Mouse (Mus musculus) intestine, embryonic 16.5 days (tissue): ENCODE results near the gene Zfp933. TPM values are rescaled to one million over a fixed set of nuclear protein-coding genes. Genes with fewer than 3 reads are reported as not detected.
A peak's percentile ranks its signal among the peaks of the same experiment; 100 is the strongest.

Experiments
- ATAC-seq: fragments of 200-750 bp; cut with Nextera tagmentation; 2 replicates; pipeline ENCODE4 v1.8.0; 2017; ENCODE audit warnings: moderate TSS enrichment, moderate library complexity
- H3K27ac ChIP-seq: fragments of 300-500 bp; sonication (generic); 2 replicates; pipeline ENCODE4 v1.5.1; 2014; ENCODE audit warnings: mild to moderate bottlenecking, low read length
- H3K27me3 ChIP-seq: fragments of 300-500 bp; sonication (generic); replicated peaks from 2 replicates; pipeline ENCODE4 v1.6.1; 2014; ENCODE audit warnings: low read length, control low read depth, mixed read lengths; ENCODE audit not compliant: control insufficient read depth, insufficient read depth
- H3K36me3 ChIP-seq: fragments of 300-500 bp; sonication (generic); 2 replicates; pipeline ENCODE4 v1.6.1; 2014; ENCODE audit warnings: low read length, control low read depth; ENCODE audit not compliant: control insufficient read depth, insufficient read depth
- H3K4me1 ChIP-seq: fragments of 300-500 bp; sonication (generic); 2 replicates; pipeline ENCODE4 v1.6.1; 2014; ENCODE audit warnings: low read length, control low read depth, mixed read lengths; ENCODE audit not compliant: control insufficient read depth, insufficient read depth
- H3K4me2 ChIP-seq: fragments of 300-500 bp; sonication (generic); 2 replicates; pipeline ENCODE4 v1.6.1; 2014; ENCODE audit warnings: low read depth, low read length, control low read depth
- H3K4me3 ChIP-seq: fragments of 300-500 bp; sonication (generic); 2 replicates; pipeline ENCODE4 v1.5.1; 2014; ENCODE audit warnings: mild to moderate bottlenecking, low read length
- H3K9ac ChIP-seq: fragments of 300-500 bp; sonication (generic); 2 replicates; pipeline ENCODE4 v1.6.1; 2014; ENCODE audit warnings: low read depth, low read length
- H3K9me3 ChIP-seq: fragments of 300-500 bp; sonication (generic); 2 replicates; pipeline ENCODE4 v1.6.1; 2016; ENCODE audit warnings: low read length, control low read depth; ENCODE audit not compliant: control insufficient read depth
- WGBS: fragments of 180-500 bp; shearing (Covaris S2); extraction: QIAGEN DNeasy Blood & Tissue Kit; methylation state at CpG from one replicate; pipeline ENCODE4 v1.1.7; 2014; 5-methylcytosine and 5-hydroxymethylcytosine counted together
- polyA plus RNA-seq: library from polyadenylated mRNA; unstranded; fragments of >200 nt; fragmentation: Nextera tagmentation; extraction: Ambion mirVana; gene quantifications from 2 replicates; pipeline ENCODE4 v1.2.1, GENCODE M21; 2015

Gene Zfp933
- polyA plus RNA-seq, result 3.5 and 4.3 TPM in 2 replicates

DNA sequence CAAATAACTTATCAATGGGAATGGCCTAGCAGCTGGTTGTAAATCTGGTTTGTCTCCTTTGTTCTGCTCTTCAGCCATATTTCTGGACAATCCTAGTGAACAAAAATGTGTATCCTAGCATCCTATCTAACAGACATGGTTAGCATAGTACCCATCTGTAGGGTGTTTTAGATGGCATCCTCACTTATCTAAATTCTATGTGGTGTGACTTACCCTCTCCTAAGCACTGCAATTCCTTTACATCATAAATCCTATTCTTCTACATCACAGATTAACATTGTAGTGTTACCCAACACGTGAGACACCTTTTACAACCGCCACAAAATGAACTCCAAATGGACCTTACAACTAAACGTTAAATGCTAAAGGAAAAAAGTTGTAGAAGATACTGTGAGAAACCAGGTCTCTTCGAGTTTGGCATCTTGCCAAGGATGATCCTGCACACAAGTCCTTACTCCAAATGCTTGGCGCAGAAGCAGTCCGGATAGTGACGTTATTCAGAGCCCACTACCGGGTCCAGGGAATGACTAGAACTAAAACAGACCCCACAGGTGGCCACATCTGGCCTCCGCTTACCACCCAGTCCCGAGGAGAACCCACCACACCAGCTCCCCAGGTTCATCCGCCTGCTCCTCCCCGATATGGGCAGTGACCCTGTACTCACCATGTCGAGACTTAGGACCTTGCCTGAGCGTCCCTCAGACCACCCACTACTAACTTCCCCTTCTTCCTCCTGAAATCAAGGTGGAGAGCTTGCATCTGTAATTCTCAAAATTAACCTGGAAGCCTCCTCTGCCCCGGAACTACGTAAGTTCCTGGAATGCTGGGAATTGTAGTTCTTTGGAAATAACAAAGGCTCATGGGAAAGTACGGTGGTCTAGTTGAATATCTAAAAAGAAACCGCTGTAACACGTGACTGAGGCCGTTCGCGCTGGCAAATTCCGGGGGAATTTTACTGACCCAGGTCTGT, at the start of gene Zfp933:
Zfp933 (minus strand) TSS at position 753 of the 970 bp plus-strand sequence.
- peak within 1 kb of the TSS; percentile 58 for H3K4me2 ChIP-seq
- peak; percentile 91 for ATAC-seq
- peak within 1 kb of the TSS; percentile 87 for H3K4me3 ChIP-seq
- H3K4me1 ChIP-seq, result peaks cover 4% of the 10 kb centered on the region; the same call in 1 of the 2 replicates
- 2% methylated on average over 23 of the region's 23 CpGs for WGBS
- peak within 1 kb of the TSS; percentile 82 for H3K9ac ChIP-seq
- H3K9me3 ChIP-seq, result peaks cover 7% of the 10 kb centered on the region; the same call in 1 of the 2 replicates
- H3K27me3 ChIP-seq, result no peaks in the 10 kb centered on the region
- peak within 1 kb of the TSS; percentile 37; the same call in 1 of the 2 replicates for H3K27ac ChIP-seq
- H3K36me3 ChIP-seq, result peaks cover 5% of the 10 kb centered on the region; the same call in 1 of the 2 replicates

DNA sequence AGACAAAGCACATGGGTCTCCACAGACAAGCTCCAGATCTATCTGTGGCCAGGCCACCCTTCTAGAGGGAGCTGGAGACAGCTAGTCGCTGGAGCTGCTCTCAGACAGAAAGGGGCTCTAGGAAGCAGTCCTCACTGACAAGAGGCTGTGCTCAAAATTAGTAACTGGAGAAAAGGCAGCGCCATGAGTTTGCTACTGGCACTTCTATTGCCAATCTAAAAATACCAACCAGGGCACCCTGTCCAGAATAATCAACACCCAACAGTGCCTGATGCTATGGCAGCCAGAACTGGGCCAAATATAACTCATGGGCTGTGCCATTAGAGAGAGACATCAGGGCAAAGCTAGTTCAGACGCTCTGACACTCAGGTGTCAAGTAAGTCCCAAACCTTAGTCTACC, 49.2 kb upstream of the Zfp933 start:
- no peak for ATAC-seq
- Histone ChIP-seq H3K27ac (no peak overlapping the region), H3K9me3 (no peaks in the 10 kb centered on the region), H3K4me3 (no peak overlapping the region), H3K9ac (no peak overlapping the region), H3K4me1 (0 out of 2 replicates have a peak, but pooled peaks cover 6% of the 10 kb centered on the region), H3K4me2 (no peak overlapping the region), H3K27me3 (no peaks in the 10 kb centered on the region), H3K36me3 (peaks cover 6% of the 10 kb centered on the region; the same call in 1 of the 2 replicates)
- 88% methylated on average over 3 of the region's 3 CpGs for WGBS

DNA sequence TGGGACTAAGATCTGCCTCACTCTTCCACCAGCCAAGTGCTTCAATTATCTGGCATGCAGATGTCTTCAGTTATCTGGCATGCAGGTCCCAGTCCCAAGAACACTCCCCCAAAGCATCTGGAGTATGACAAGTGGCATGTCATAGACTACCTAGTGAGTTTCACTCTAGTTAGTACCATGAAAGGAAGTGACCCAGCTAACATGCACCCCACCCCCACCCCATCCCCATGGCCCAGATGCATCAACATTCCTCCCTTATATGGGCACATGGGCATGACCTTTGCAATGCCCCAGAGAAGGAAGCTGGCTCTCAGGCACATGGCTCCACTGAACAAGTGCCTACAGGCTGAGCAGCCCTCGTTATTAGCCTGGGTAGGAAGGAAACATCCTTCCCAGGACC, 48.2 kb upstream of the Zfp933 start:
- Histone ChIP-seq H3K4me1 (0 out of 2 replicates have a peak, but pooled peaks cover 3% of the 10 kb centered on the region), H3K4me3 (no peak overlapping the region), H3K36me3 (peaks cover 6% of the 10 kb centered on the region; the same call in 1 of the 2 replicates), H3K4me2 (no peak overlapping the region), H3K27ac (no peak overlapping the region), H3K9ac (no peak overlapping the region), H3K27me3 (no peaks in the 10 kb centered on the region), H3K9me3 (no peaks in the 10 kb centered on the region)
- WGBS, result 46% methylated on average over 1 of the region's 1 CpGs
- ATAC-seq, result no peak

DNA sequence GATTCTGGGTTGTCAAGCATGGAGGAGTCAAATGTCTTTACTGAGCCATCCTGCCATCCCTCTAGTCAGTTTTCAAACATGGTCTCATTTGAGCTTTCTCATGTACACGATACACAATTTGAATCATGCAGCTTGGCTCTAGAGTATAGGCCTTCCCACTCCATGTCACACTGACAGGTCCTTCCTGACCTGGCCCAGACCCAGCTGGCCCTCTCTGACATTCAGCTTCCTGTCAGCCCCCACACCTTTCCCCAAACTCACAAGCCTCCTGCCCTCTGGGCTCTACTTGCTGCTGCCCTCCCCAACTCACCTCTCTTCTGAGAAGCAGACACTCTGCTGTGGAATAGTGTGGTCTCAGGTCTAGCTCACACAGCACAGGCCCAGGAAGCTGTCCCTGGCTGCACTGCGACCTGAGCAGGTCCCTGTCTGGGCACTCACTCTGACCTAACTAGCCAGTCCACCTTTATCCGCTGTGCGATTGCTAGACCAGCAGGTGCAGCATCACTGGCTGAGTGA, 47.7 kb upstream of the Zfp933 start:
- Histone ChIP-seq H3K9me3 (no peaks in the 10 kb centered on the region), H3K36me3 (peaks cover 6% of the 10 kb centered on the region; the same call in 1 of the 2 replicates), H3K9ac (no peak overlapping the region), H3K27me3 (no peaks in the 10 kb centered on the region), H3K4me3 (no peak overlapping the region), H3K27ac (no peak overlapping the region), H3K4me1 (0 out of 2 replicates have a peak, but pooled peaks cover 1% of the 10 kb centered on the region), H3K4me2 (no peak overlapping the region)
- no peak for ATAC-seq
- 90% methylated on average over 4 of the region's 4 CpGs for WGBS

DNA sequence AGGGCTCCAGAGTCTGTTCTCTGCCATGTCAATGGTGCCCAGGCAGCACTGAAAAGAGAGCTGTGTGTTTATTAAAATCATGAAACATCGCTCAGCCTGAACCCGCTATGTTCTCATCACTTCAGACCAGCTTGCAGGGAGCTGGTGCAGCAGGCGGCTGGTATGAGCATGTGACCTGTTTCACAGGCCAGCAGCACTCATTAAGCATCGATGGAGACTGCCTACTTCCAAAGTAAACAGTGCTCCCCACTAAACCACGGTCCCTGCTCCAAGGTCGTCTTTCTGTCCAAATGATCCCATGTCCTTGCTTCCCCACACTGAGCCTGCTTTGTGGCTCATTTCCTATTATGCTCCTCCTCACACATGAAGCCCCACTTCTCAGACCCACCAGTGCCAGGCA, 42.2 kb upstream of the Zfp933 start:
- no peaks in the 10 kb centered on the region for H3K4me1 ChIP-seq
- H3K36me3 ChIP-seq, result peaks cover 37% of the 10 kb centered on the region
- no peak overlapping the region for H3K4me3 ChIP-seq
- WGBS, result 70% methylated on average over 6 of the region's 6 CpGs
- ATAC-seq, result no peak
- H3K27ac ChIP-seq, result no peak overlapping the region
- H3K9ac ChIP-seq, result no peak overlapping the region
- no peaks in the 10 kb centered on the region for H3K27me3 ChIP-seq
- H3K4me2 ChIP-seq, result no peak overlapping the region
- H3K9me3 ChIP-seq, result no peaks in the 10 kb centered on the region

DNA sequence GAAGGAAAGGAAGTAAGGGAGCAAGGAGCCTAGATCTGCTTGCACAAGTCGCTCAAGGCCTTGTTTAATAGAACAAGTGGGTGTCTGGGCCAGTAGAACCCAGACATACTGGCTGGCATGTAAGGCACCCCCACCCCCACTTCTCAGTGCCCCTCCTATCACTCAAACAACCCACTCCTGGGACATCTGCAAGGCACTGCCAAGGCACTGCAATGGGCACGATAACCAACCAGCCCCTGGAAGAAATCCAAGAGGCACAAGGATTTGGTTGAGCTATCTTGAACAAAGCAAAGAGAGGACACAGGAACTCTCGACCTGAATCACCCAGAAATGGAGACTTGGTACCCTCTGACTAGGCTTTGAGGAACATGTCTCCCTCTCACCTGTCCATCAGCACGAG, 40.1 kb upstream of the Zfp933 start:
- H3K9me3 ChIP-seq, result no peaks in the 10 kb centered on the region
- no peak overlapping the region for H3K4me3 ChIP-seq
- H3K4me2 ChIP-seq, result no peak overlapping the region
- 90% methylated on average over 4 of the region's 4 CpGs for WGBS
- ATAC-seq, result no peak
- no peaks in the 10 kb centered on the region for H3K4me1 ChIP-seq
- H3K27ac ChIP-seq, result no peak overlapping the region
- H3K27me3 ChIP-seq, result no peaks in the 10 kb centered on the region
- H3K36me3 ChIP-seq, result peaks cover 41% of the 10 kb centered on the region
- H3K9ac ChIP-seq, result no peak overlapping the region

DNA sequence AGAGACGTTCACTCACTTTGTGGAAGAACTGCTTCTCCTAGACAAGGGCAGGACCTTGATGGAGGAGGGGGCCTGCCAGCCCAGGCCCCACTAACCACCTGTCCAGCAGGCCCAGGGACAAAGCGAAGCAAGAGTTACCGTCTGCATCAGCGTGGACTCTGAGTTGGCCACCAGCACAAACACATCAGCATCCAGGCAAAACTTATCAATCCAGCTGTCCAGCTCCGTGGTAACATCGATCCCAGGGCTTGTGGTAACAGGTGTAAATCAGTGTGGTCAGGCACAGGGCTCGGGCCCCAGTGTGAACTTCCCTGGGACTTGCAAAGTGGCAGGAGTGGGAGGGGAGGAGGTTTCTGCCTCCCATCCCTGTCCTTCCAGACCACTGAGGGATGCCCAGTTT, 39.1 kb upstream of the Zfp933 start:
- 91% methylated on average over 7 of the region's 7 CpGs for WGBS
- no peaks in the 10 kb centered on the region for H3K27me3 ChIP-seq

DNA sequence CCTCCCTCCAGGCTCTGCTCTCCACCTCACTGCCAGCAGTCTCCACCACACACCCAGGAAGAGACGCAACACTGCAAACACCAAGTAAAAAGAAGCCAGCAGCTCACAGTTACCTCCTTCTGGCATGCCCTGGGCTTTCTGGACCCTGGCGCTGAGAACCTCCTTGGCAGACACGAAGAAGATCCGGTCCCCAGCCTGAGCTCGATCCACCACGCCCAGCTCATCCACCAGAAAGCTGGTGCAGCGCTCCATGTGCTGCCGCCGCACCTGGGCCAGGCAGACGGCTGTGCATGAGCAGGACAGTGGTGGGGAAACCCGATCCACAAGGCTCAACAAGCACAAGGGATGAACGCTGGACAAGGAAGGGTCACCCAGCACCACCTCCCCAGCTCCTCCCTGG, 38.0 kb upstream of the Zfp933 start:
- no peaks in the 10 kb centered on the region for H3K4me1 ChIP-seq
- no peak overlapping the region for H3K9ac ChIP-seq
- no peak overlapping the region for H3K4me3 ChIP-seq
- H3K4me2 ChIP-seq, result no peak overlapping the region
- peaks cover 52% of the 10 kb centered on the region for H3K36me3 ChIP-seq
- no peak overlapping the region for H3K27ac ChIP-seq
- no peaks in the 10 kb centered on the region for H3K9me3 ChIP-seq
- ATAC-seq, result no peak
- WGBS, result 93% methylated on average over 12 of the region's 12 CpGs
- no peaks in the 10 kb centered on the region for H3K27me3 ChIP-seq

More for the DNA sequence above, 39.1 kb upstream of the Zfp933 start:
- no peak for ATAC-seq
- no peaks in the 10 kb centered on the region for H3K4me1 ChIP-seq
- H3K4me3 ChIP-seq, result no peak overlapping the region
- no peak overlapping the region for H3K9ac ChIP-seq
- H3K4me2 ChIP-seq, result no peak overlapping the region
- no peak overlapping the region for H3K27ac ChIP-seq
- peaks cover 48% of the 10 kb centered on the region for H3K36me3 ChIP-seq
- H3K9me3 ChIP-seq, result no peaks in the 10 kb centered on the region

DNA sequence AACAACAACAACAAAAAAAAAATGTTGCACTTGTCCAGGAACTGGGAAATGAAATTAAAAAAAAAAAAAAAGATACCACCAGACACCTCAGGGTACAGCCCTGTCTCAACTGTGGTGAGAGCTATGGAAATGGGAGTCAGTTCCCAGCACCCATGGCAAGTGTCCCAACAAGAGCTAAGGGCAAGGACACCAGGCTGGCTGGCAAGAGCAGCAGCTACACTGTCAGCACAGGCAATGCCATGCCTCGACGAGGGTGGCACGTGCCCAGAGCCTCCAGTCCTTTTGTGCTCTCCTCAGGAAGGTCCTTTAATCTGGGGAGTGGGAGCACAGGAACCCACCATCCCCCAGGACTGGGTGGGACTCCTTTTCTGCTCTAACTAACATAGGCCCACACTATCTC, 36.0 kb upstream of the Zfp933 start:
- Histone ChIP-seq H3K4me3 (no peak overlapping the region), H3K27ac (no peak overlapping the region), H3K9me3 (no peaks in the 10 kb centered on the region), H3K4me2 (no peak overlapping the region), H3K36me3 (peaks cover 45% of the 10 kb centered on the region), H3K9ac (no peak overlapping the region), H3K4me1 (no peaks in the 10 kb centered on the region), H3K27me3 (no peaks in the 10 kb centered on the region)
- 95% methylated on average over 3 of the region's 3 CpGs for WGBS
- no peak for ATAC-seq
